Mouse (Mus musculus): Measurements from ENCODE around the gene Ly6g6c. TPM values are rescaled to one million over a fixed set of nuclear protein-coding genes. Genes with fewer than 3 reads are reported as not detected.
A peak's percentile ranks its signal among the peaks of the same experiment; 100 is the strongest.

The Ly6g6c gene
- polyA plus RNA-seq, 1 experiment from 2014 or later, result not detected

- peaks cover 31% of the 10 kb centered on the region for H3K36me3 ChIP-seq
- ATAC-seq (replicated peaks; ENCODE audit: low FRiP score), result peak; percentile 20
- peak overlapping the region; percentile 88 for H3K4me2 ChIP-seq
- H3K9ac ChIP-seq, result peak overlapping the region; percentile 83
- peak overlapping the region; percentile 66 for H3K4me3 ChIP-seq (replicated peaks)
- H3K4me1 ChIP-seq, result peaks cover 67% of the 10 kb centered on the region
- H3K27me3 ChIP-seq, result no peaks in the 10 kb centered on the region
- H3K27ac ChIP-seq, result peak overlapping the region; percentile 100
- H3K9me3 ChIP-seq (replicated peaks), result no peaks in the 10 kb centered on the region
- under 1% methylated on average over 27 of the region's 27 CpGs for WGBS
These were observed 14.9 kb upstream of the Ly6g6c start for GRCm38 (mm10) chr17:35050126-35050750.

GRCm38 (mm10) chr17:35051156-35052086, 13.8 kb upstream of the Ly6g6c start:
- Histone ChIP-seq H3K4me3 (replicated peaks) (peak overlapping the region; percentile 66), H3K4me1 (peaks cover 59% of the 10 kb centered on the region), H3K4me2 (peak overlapping the region; percentile 88), H3K36me3 (peaks cover 42% of the 10 kb centered on the region), H3K9ac (peak overlapping the region; percentile 83), H3K9me3 (replicated peaks) (no peaks in the 10 kb centered on the region), H3K27ac (peak overlapping the region; percentile 100), H3K27me3 (no peaks in the 10 kb centered on the region)
- WGBS, result under 1% methylated on average over 21 of the region's 21 CpGs
- peak; percentile 48 for ATAC-seq (replicated peaks; ENCODE audit: low FRiP score)

- no peaks in the 10 kb centered on the region for H3K9me3 ChIP-seq (replicated peaks)
- WGBS, result 73% methylated on average over 12 of the region's 12 CpGs
- peak overlapping the region; percentile 83 for H3K9ac ChIP-seq
- peak overlapping the region; percentile 88 for H3K4me2 ChIP-seq
- H3K27ac ChIP-seq, result peak overlapping the region; percentile 100
- H3K4me1 ChIP-seq, result peaks cover 53% of the 10 kb centered on the region
- H3K27me3 ChIP-seq, result no peaks in the 10 kb centered on the region
- H3K4me3 ChIP-seq (replicated peaks), result peak overlapping the region; percentile 66
- peaks cover 51% of the 10 kb centered on the region for H3K36me3 ChIP-seq
- no peak for ATAC-seq (replicated peaks; ENCODE audit: low FRiP score)
These were observed 12.9 kb upstream of the Ly6g6c start for GRCm38 (mm10) chr17:35052271-35052798.

- 93% methylated on average over 7 of the region's 7 CpGs for WGBS
- no peak overlapping the region for H3K9ac ChIP-seq
- no peaks in the 10 kb centered on the region for H3K9me3 ChIP-seq (replicated peaks)
- no peaks in the 10 kb centered on the region for H3K27me3 ChIP-seq
- peaks cover 47% of the 10 kb centered on the region for H3K4me1 ChIP-seq
- no peak overlapping the region for H3K27ac ChIP-seq
- peaks cover 65% of the 10 kb centered on the region for H3K36me3 ChIP-seq
- no peak overlapping the region for H3K4me2 ChIP-seq
- no peak for ATAC-seq (replicated peaks; ENCODE audit: low FRiP score)
- no peak overlapping the region for H3K4me3 ChIP-seq (replicated peaks)
These were observed 9.3 kb upstream of the Ly6g6c start for GRCm38 (mm10) chr17:35055691-35056495.

DNA sequence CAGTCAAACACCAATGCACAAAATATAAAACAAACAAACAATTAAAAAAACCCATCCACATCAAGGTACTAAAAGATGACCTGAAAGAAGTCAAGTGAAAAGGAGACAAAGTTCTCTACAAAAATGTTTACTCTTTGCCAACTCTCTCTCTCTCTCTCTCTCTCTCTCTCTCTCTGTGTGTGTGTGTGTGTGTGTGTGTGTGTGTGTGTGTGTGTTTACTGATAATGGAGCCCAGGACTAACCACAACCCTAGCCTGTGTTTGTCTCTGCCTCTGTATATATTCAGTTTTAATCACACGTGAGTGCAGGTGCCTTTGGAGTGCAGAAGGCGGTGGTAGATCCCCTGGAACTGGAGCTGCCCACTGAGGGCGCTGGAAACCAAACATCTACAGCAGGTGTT, 8.1 kb upstream of the Ly6g6c start:
- Histone ChIP-seq H3K36me3 (peaks cover 77% of the 10 kb centered on the region), H3K4me1 (peaks cover 50% of the 10 kb centered on the region), H3K4me2 (no peak overlapping the region), H3K9me3 (replicated peaks) (no peaks in the 10 kb centered on the region), H3K27ac (no peak overlapping the region), H3K4me3 (replicated peaks) (no peak overlapping the region), H3K27me3 (no peaks in the 10 kb centered on the region), H3K9ac (no peak overlapping the region)
- 85% methylated on average over 3 of the region's 3 CpGs for WGBS
- ATAC-seq (replicated peaks; ENCODE audit: low FRiP score), result no peak

GRCm38 (mm10) chr17:35058316-35058715, 6.9 kb upstream of the Ly6g6c start:
- Histone ChIP-seq H3K4me2 (peak overlapping the region; percentile 74), H3K4me3 (replicated peaks) (peak overlapping the region; percentile 83), H3K36me3 (peaks cover 78% of the 10 kb centered on the region), H3K27ac (peak overlapping the region; percentile 97), H3K4me1 (peaks cover 41% of the 10 kb centered on the region), H3K9ac (no peak overlapping the region), H3K9me3 (replicated peaks) (no peaks in the 10 kb centered on the region), H3K27me3 (no peaks in the 10 kb centered on the region)
- 61% methylated on average over 9 of the region's 9 CpGs for WGBS
- no peak for ATAC-seq (replicated peaks; ENCODE audit: low FRiP score)

GRCm38 (mm10) chr17:35058911-35059892, 6.0 kb upstream of the Ly6g6c start, which contains the start of gene Ddah2:
Gene Ddah2, plus strand, starts transcription at chr17:35059035.
- Histone ChIP-seq H3K36me3 (peaks cover 71% of the 10 kb centered on the region), H3K27ac (peak within 1 kb of the TSS; percentile 97), H3K9ac (peak within 1 kb of the TSS; percentile 86), H3K4me1 (peaks cover 43% of the 10 kb centered on the region), H3K4me3 (replicated peaks) (peak within 1 kb of the TSS; percentile 83), H3K27me3 (no peaks in the 10 kb centered on the region), H3K4me2 (peak within 1 kb of the TSS; percentile 74), H3K9me3 (replicated peaks) (no peaks in the 10 kb centered on the region)
- WGBS, result under 1% methylated on average over 57 of the region's 57 CpGs
- ATAC-seq (replicated peaks; ENCODE audit: low FRiP score), result peak; percentile 93

GRCm38 (mm10) chr17:35060071-35060470, 5.1 kb upstream of the Ly6g6c start:
- WGBS, result 24% methylated on average over 14 of the region's 14 CpGs
- peak overlapping the region; percentile 83 for H3K4me3 ChIP-seq (replicated peaks)
- ATAC-seq (replicated peaks; ENCODE audit: low FRiP score), result no peak
- H3K4me1 ChIP-seq, result peaks cover 52% of the 10 kb centered on the region
- H3K9ac ChIP-seq, result peak overlapping the region; percentile 86
- H3K9me3 ChIP-seq (replicated peaks), result no peaks in the 10 kb centered on the region
- peaks cover 63% of the 10 kb centered on the region for H3K36me3 ChIP-seq
- H3K27me3 ChIP-seq, result no peaks in the 10 kb centered on the region
- H3K27ac ChIP-seq, result peak overlapping the region; percentile 97
- peak overlapping the region; percentile 74 for H3K4me2 ChIP-seq

GRCm38 (mm10) chr17:35060737-35061297, 4.4 kb upstream of the Ly6g6c start:
- Histone ChIP-seq H3K4me3 (replicated peaks) (peak overlapping the region; percentile 83), H3K27ac (no peak overlapping the region), H3K27me3 (peaks cover 4% of the 10 kb centered on the region; the same call in 1 of the 2 replicates), H3K4me2 (peak overlapping the region; percentile 74), H3K9me3 (replicated peaks) (no peaks in the 10 kb centered on the region), H3K36me3 (peaks cover 56% of the 10 kb centered on the region), H3K4me1 (peaks cover 57% of the 10 kb centered on the region), H3K9ac (peak overlapping the region; percentile 86; the same call in 1 of the 2 replicates)
- no peak for ATAC-seq (replicated peaks; ENCODE audit: low FRiP score)
- 55% methylated on average over 22 of the region's 22 CpGs for WGBS

DNA sequence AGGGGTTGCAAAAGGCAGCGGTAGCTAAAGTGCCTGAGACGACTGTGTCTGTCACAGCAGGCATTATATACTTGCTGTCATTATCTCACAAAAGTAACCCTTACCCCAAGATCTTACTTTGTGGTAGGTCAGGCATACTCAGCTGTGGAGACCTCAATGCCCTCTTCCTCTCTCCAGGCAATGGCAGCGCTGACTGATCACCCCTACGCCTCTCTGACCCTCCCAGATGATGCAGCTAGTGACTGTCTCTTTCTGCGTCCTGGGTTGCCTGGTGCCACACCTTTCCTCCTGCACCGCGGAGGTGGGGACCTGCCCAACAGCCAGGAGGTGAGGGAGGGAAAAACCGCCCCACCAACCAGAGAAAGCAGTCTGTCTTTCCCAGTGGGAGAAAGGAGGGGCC, 3.9 kb upstream of the Ly6g6c start:
- Histone ChIP-seq H3K4me3 (replicated peaks) (no peak overlapping the region), H3K9ac (no peak overlapping the region)
- 80% methylated on average over 8 of the region's 8 CpGs for WGBS

More for the DNA sequence above, 3.9 kb upstream of the Ly6g6c start:
- H3K27ac ChIP-seq, result no peak overlapping the region
- no peak for ATAC-seq (replicated peaks; ENCODE audit: low FRiP score)
- H3K36me3 ChIP-seq, result peaks cover 51% of the 10 kb centered on the region
- H3K9me3 ChIP-seq (replicated peaks), result no peaks in the 10 kb centered on the region
- peak overlapping the region; percentile 74 for H3K4me2 ChIP-seq
- peaks cover 58% of the 10 kb centered on the region for H3K4me1 ChIP-seq
- H3K27me3 ChIP-seq, result peaks cover 9% of the 10 kb centered on the region; the same call in 1 of the 2 replicates
